Mouse (Mus musculus) E14TG2a.4 (cell line): ENCODE results near the gene Phb.
A peak's percentile ranks its signal among the peaks of the same experiment; 100 is the strongest.

Experiments
- H3K27me3 ChIP-seq: 2 replicates; pipeline ENCODE4 v1.6.1; 2014; ENCODE audit warnings: low read length, control low read depth; ENCODE audit not compliant: insufficient read depth
- H3K36me3 ChIP-seq: 2 replicates; pipeline ENCODE4 v1.6.1; 2014; ENCODE audit warnings: low read length, control low read depth; ENCODE audit not compliant: insufficient read depth
- H3K4me1 ChIP-seq: replicated peaks from 2 replicates; pipeline ENCODE4 v1.6.1; 2014; ENCODE audit warnings: low read depth, low read length, control low read depth
- H3K4me3 ChIP-seq: replicated peaks from 2 replicates; pipeline ENCODE4 v1.5.1; 2014; ENCODE audit warnings: mild to moderate bottlenecking, low read length
- H3K9me3 ChIP-seq: 2 replicates; pipeline ENCODE4 v1.6.1; 2014; ENCODE audit warnings: low read length, control low read depth
- CTCF ChIP-seq: conservative IDR thresholded peaks from 2 replicates; pipeline ENCODE4 v1.5.1; 2014; ENCODE audit warnings: low read length
- NANOG ChIP-seq: IDR thresholded peaks from 2 replicates; pipeline ENCODE4 v1.6.1; 2014; ENCODE audit warnings: borderline replicate concordance, low read length, mixed read lengths
- POU5F1 ChIP-seq: IDR thresholded peaks from 2 replicates; pipeline ENCODE4 v1.6.1; 2014; ENCODE audit warnings: low read length, borderline replicate concordance

The Phb gene

DNA sequence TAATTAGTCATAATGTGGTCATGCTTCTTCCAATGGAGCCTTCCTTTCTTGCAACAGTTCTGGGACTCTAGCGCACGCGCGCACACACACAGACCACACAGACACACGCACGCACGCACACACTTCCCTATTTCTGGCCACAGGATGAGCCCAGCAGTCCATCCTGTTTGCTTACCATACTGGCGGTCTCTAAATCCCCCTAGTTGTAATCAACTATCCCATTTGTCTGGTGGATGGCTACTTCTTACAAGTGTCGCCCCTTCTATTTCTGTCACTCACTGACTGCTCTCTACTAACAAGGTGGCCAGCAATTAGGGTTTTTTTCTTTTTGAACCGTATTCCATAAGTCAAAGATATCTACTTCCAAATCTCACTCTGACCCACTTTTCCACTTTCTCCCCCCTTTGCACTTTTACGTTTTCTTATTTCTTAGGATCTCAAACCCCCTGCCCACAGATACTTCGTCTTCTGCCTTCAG lies 45.4 kb downstream of the Phb start:
- no peaks in the 10 kb centered on the region for H3K36me3 ChIP-seq
- no peak for TF ChIP-seq POU5F1
- peaks cover 82% of the 10 kb centered on the region for H3K4me1 ChIP-seq
- H3K27me3 ChIP-seq = no peaks in the 10 kb centered on the region
- peak overlapping the region; percentile 93 for H3K4me3 ChIP-seq
- H3K9me3 ChIP-seq = no peaks in the 10 kb centered on the region

DNA sequence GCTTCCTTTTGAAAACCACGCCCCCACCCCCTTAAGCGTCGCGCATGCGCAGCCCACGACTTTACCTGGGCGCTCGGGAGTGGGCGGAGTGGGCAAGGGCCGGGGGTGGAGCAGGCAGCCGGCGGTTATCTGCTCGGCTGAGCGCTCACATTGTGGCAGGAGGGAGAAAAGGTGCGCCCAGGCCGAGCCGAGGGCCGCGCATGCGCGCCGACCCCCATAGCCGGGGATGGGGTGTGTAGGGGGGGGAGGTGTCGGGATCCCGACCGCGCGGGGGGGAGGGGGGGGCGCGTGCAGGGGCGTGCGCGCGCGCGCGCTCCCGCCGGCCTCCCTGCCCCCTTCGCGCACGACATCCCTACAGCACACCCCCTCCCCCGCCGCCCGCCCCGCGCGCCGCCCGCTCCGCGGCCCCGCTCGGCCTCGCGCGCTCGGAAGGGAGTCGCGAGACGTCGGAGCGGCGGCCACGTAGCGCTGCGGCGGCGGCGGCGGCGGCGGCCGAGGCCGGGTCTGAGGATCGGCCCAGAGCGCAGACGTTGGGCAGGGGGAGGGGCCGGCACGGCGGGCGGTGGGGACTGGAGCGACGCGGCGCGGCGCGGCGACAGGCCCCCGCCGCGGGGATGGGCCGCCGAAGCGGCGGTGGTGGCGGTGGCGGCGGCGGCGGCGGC lies 45.9 kb downstream of the Phb start, which contains the start of gene Zfp652:
TSS of gene Zfp652 (plus strand) at position 111 of the 662 bp plus-strand sequence.
- H3K36me3 ChIP-seq = no peaks in the 10 kb centered on the region
- no peaks in the 10 kb centered on the region for H3K27me3 ChIP-seq
- peak within 1 kb of the TSS; percentile 93 for H3K4me3 ChIP-seq
- no peaks in the 10 kb centered on the region for H3K9me3 ChIP-seq
- TF ChIP-seq CTCF (no peak), NANOG (no peak), POU5F1 (no peak)
- peaks cover 80% of the 10 kb centered on the region for H3K4me1 ChIP-seq

- H3K36me3 ChIP-seq = no peaks in the 10 kb centered on the region
- H3K9me3 ChIP-seq = no peaks in the 10 kb centered on the region
- H3K4me1 ChIP-seq = peaks cover 79% of the 10 kb centered on the region
- no peaks in the 10 kb centered on the region for H3K27me3 ChIP-seq
- TF ChIP-seq NANOG (no peak), CTCF (no peak), POU5F1 (no peak)
- peak overlapping the region; percentile 93 for H3K4me3 ChIP-seq
Measured at GRCm38 (mm10) chr11:95713225-95713810, 46.6 kb downstream of the Phb start.

GRCm38 (mm10) chr11:95713811-95714241 lies 47.1 kb downstream of the Phb start:
- peak overlapping the region; percentile 93 for H3K4me3 ChIP-seq
- peaks cover 75% of the 10 kb centered on the region for H3K4me1 ChIP-seq

DNA sequence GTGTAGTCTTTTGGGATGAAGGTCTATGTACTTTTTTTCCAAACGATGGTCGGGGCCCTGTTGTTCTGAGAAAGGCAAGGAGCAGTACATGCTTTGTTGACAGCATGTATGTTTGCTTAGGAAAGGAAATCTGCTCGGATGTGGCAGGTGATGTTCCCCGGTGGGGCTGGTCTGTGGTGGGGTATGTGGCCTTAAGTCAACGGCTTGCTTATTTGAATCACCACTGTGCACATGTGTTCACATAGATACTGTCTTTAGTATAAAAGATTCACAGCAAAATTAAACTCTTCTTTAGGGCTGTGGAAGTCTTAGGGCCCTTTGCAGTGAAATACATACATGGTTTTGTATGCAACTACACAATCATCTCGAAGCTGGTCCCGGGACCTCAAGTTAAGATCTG lies 47.7 kb downstream of the Phb start:
- TF ChIP-seq NANOG (no peak), POU5F1 (no peak), CTCF (no peak)
- H3K27me3 ChIP-seq = no peaks in the 10 kb centered on the region
- peak overlapping the region; percentile 93 for H3K4me3 ChIP-seq

More at GRCm38 (mm10) chr11:95713811-95714241, 47.1 kb downstream of the Phb start:
- H3K27me3 ChIP-seq = no peaks in the 10 kb centered on the region
- H3K9me3 ChIP-seq = no peaks in the 10 kb centered on the region
- TF ChIP-seq CTCF (no peak), NANOG (no peak), POU5F1 (no peak)
- H3K36me3 ChIP-seq = no peaks in the 10 kb centered on the region

GRCm38 (mm10) chr11:95716136-95716535 lies 49.4 kb downstream of the Phb start:
- no peak overlapping the region for H3K4me3 ChIP-seq
- no peaks in the 10 kb centered on the region for H3K27me3 ChIP-seq
- H3K9me3 ChIP-seq = no peaks in the 10 kb centered on the region
- peaks cover 5% of the 10 kb centered on the region; the same call in 1 of the 2 replicates for H3K36me3 ChIP-seq
- H3K4me1 ChIP-seq = peaks cover 67% of the 10 kb centered on the region
- TF ChIP-seq NANOG (no peak), POU5F1 (no peak), CTCF (no peak)

More for the DNA sequence above, 47.7 kb downstream of the Phb start:
- Histone ChIP-seq H3K36me3 (no peaks in the 10 kb centered on the region), H3K9me3 (no peaks in the 10 kb centered on the region), H3K4me1 (peaks cover 75% of the 10 kb centered on the region)

DNA sequence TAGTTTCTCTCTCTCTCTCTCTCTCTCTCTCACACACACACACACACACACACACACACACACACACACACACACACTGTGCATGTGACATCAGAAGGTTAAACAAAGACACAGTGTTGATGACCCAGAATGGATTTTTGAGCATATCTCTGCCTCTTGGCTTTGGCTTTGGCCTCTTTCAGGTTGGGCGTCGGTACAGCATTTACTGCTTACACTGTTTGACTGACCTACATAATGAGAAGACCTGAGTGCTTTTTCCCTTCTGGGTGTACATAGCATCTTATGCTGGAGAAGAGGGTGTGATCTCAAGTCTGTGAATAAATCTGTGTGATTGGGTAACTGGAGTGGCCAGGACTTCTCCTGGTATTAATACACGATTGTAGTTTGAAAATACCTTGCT lies 52.6 kb downstream of the Phb start:
- H3K36me3 ChIP-seq = peaks cover 16% of the 10 kb centered on the region; the same call in 1 of the 2 replicates
- no peak overlapping the region for H3K4me3 ChIP-seq
- H3K4me1 ChIP-seq = peaks cover 60% of the 10 kb centered on the region
- no peaks in the 10 kb centered on the region for H3K27me3 ChIP-seq
- no peaks in the 10 kb centered on the region for H3K9me3 ChIP-seq
- TF ChIP-seq NANOG (no peak), CTCF (no peak), POU5F1 (no peak)

- H3K27me3 ChIP-seq = no peaks in the 10 kb centered on the region
- no peak within 1 kb of the TSS for H3K4me3 ChIP-seq
- no peak for TF ChIP-seq POU5F1
Measured at GRCm38 (mm10) chr11:95723287-95723686, 56.5 kb downstream of the Phb start, which contains the start of gene B130006D01Rik. Gene B130006D01Rik (plus strand): TSS chr11:95723587.

More at GRCm38 (mm10) chr11:95723287-95723686, 56.5 kb downstream of the Phb start, which contains the start of gene B130006D01Rik:
- Histone ChIP-seq H3K4me1 (peaks cover 52% of the 10 kb centered on the region), H3K9me3 (no peaks in the 10 kb centered on the region), H3K36me3 (peaks cover 24% of the 10 kb centered on the region)
